Mouse (Mus musculus) kidney, embryonic 16.5 days (tissue): ENCODE measurements around the gene Fgfr2. TPM values are rescaled to one million over a fixed set of nuclear protein-coding genes. Genes with fewer than 3 reads are reported as not detected.
A peak's percentile ranks its signal among the peaks of the same experiment; 100 is the strongest.

Experiments
- ATAC-seq: fragments of 200-750 bp; cut with Nextera tagmentation; 2 replicates; pipeline ENCODE4 v1.8.0; 2017; ENCODE audit warnings: moderate TSS enrichment; ENCODE audit not compliant: low FRiP score, low TSS enrichment
- H3K27ac ChIP-seq: fragments of 300-500 bp; sonication (generic); 2 replicates; pipeline ENCODE4 v1.5.1; 2014; ENCODE audit warnings: low read length
- H3K27me3 ChIP-seq: fragments of 300-500 bp; sonication (generic); 2 replicates; pipeline ENCODE4 v1.6.1; 2014; ENCODE audit warnings: low read length, control low read depth, mixed read lengths; ENCODE audit not compliant: insufficient read depth
- H3K36me3 ChIP-seq: fragments of 300-500 bp; sonication (generic); 2 replicates; pipeline ENCODE4 v1.6.1; 2014; ENCODE audit warnings: low read length, control low read depth, mixed read lengths; ENCODE audit not compliant: insufficient read depth
- H3K4me1 ChIP-seq: fragments of 300-500 bp; sonication (generic); 2 replicates; pipeline ENCODE4 v1.6.1; 2014; ENCODE audit warnings: low read length, control low read depth, mixed read lengths; ENCODE audit not compliant: insufficient read depth
- H3K4me2 ChIP-seq: fragments of 300-500 bp; sonication (generic); replicated peaks from 2 replicates; pipeline ENCODE4 v1.6.1; 2014; ENCODE audit warnings: low read depth, low read length
- H3K4me3 ChIP-seq: fragments of 300-500 bp; sonication (generic); 2 replicates; pipeline ENCODE4 v1.5.1; 2014; ENCODE audit warnings: mild to moderate bottlenecking, low read length
- H3K9ac ChIP-seq: fragments of 300-500 bp; sonication (generic); replicated peaks from 2 replicates; pipeline ENCODE4 v1.6.1; 2014; ENCODE audit warnings: low read length
- H3K9me3 ChIP-seq: fragments of 300-500 bp; sonication (generic); 2 replicates; pipeline ENCODE4 v1.6.1; 2016; ENCODE audit warnings: low read length, control low read depth
- WGBS: fragments of 180-500 bp; shearing (Covaris S2); extraction: QIAGEN DNeasy Blood & Tissue Kit; methylation state at CpG from one replicate; pipeline ENCODE4 v1.1.7; 2014; 5-methylcytosine and 5-hydroxymethylcytosine counted together
- polyA plus RNA-seq: library from polyadenylated mRNA; unstranded; fragments of >200 nt; fragmentation: Nextera tagmentation; extraction: Ambion mirVana; gene quantifications from 2 replicates; pipeline ENCODE4 v1.2.1, GENCODE M21; 2015

Gene Fgfr2
- polyA plus RNA-seq, 1 experiment from 2014 or later: 118 TPM

DNA sequence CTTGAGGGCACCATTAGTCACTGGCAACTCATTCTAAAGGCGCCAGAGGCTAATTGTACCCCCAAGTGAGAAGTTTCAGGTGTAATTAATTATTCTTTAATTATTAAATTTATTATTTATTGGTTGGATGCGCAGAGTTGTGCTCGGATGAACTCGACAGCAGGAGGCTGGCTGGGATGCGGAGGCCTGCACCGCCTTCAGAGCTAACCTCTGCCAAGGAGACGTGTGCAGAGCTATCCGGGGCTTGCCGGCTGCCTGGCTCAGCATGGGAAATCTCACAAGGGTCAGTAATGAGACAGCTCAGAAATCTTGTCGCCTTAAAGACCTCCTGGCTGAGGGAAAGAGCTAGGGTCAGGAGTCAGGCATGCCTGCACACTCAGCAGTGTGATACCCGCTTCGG is 32.5 kb upstream of the Fgfr2 start:
- Histone ChIP-seq H3K4me3 (no peak overlapping the region), H3K4me1 (no peaks in the 10 kb centered on the region; the same call in 1 of the 2 replicates), H3K9ac (no peak overlapping the region), H3K4me2 (no peak overlapping the region), H3K27ac (no peak overlapping the region), H3K9me3 (no peaks in the 10 kb centered on the region), H3K27me3 (no peaks in the 10 kb centered on the region), H3K36me3 (no peaks in the 10 kb centered on the region)
- no peak for ATAC-seq
- WGBS: 71% methylated on average over 12 of the region's 12 CpGs

GRCm38 (mm10) chr7:133154846-133155245 is 31.7 kb upstream of the Fgfr2 start:
- no peak overlapping the region for H3K4me3 ChIP-seq
- no peaks in the 10 kb centered on the region for H3K27me3 ChIP-seq
- H3K4me1 ChIP-seq: no peaks in the 10 kb centered on the region; the same call in 1 of the 2 replicates
- H3K9me3 ChIP-seq: no peaks in the 10 kb centered on the region
- 78% methylated on average over 6 of the region's 6 CpGs for WGBS
- no peak overlapping the region for H3K4me2 ChIP-seq
- no peak overlapping the region for H3K27ac ChIP-seq
- H3K36me3 ChIP-seq: no peaks in the 10 kb centered on the region
- no peak overlapping the region for H3K9ac ChIP-seq
- ATAC-seq: no peak

GRCm38 (mm10) chr7:133139689-133140336 is 16.7 kb upstream of the Fgfr2 start:
- Histone ChIP-seq H3K27me3 (no peaks in the 10 kb centered on the region), H3K9ac (no peak overlapping the region), H3K4me3 (no peak overlapping the region), H3K36me3 (no peaks in the 10 kb centered on the region), H3K27ac (no peak overlapping the region), H3K4me1 (no peaks in the 10 kb centered on the region), H3K4me2 (no peak overlapping the region), H3K9me3 (no peaks in the 10 kb centered on the region)
- ATAC-seq: no peak
- 81% methylated on average over 8 of the region's 8 CpGs for WGBS

GRCm38 (mm10) chr7:133133552-133133951 is 10.4 kb upstream of the Fgfr2 start:
- peaks cover 3% of the 10 kb centered on the region; the same call in 1 of the 2 replicates for H3K9me3 ChIP-seq
- H3K4me3 ChIP-seq: no peak overlapping the region
- WGBS: 83% methylated on average over 5 of the region's 5 CpGs
- H3K36me3 ChIP-seq: no peaks in the 10 kb centered on the region
- no peak for ATAC-seq
- no peak overlapping the region for H3K4me2 ChIP-seq
- no peaks in the 10 kb centered on the region for H3K4me1 ChIP-seq
- no peak overlapping the region for H3K27ac ChIP-seq
- H3K9ac ChIP-seq: no peak overlapping the region
- no peaks in the 10 kb centered on the region for H3K27me3 ChIP-seq

DNA sequence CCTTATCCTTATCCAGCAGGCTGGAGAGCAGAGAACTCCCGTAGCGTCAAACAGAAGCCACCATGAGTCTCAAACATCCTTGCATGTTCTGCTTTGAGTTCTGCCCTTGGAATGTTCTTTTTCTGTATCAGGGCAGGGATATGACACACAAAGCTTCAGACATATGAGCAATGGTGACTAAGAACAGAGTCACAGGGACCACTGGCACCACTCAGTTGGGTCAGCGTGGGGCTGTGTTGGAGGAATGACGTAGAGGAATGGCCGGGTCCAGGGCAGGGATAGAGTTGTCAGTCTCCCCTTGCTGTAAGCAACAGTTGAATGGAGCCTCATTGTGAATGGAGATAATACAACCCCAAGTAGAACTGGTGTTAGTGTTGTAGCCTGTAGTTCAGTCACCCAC is 9.6 kb upstream of the Fgfr2 start:
- no peaks in the 10 kb centered on the region for H3K27me3 ChIP-seq
- H3K4me1 ChIP-seq: no peaks in the 10 kb centered on the region
- H3K9ac ChIP-seq: no peak overlapping the region
- no peak overlapping the region for H3K4me2 ChIP-seq
- H3K9me3 ChIP-seq: peaks cover 3% of the 10 kb centered on the region; the same call in 1 of the 2 replicates
- H3K36me3 ChIP-seq: no peaks in the 10 kb centered on the region
- H3K27ac ChIP-seq: no peak overlapping the region
- ATAC-seq: no peak
- 96% methylated on average over 5 of the region's 5 CpGs for WGBS
- no peak overlapping the region for H3K4me3 ChIP-seq

GRCm38 (mm10) chr7:133124701-133125485 is 1.7 kb upstream of the Fgfr2 start:
- peak overlapping the region; percentile 98 for H3K27ac ChIP-seq
- ATAC-seq: no peak
- no peaks in the 10 kb centered on the region for H3K27me3 ChIP-seq
- peaks cover 3% of the 10 kb centered on the region; the same call in 1 of the 2 replicates for H3K9me3 ChIP-seq
- peak overlapping the region; percentile 99 for H3K9ac ChIP-seq
- peaks cover 23% of the 10 kb centered on the region for H3K4me1 ChIP-seq
- peak overlapping the region; percentile 95 for H3K4me2 ChIP-seq
- WGBS: 12% methylated on average over 34 of the region's 34 CpGs
- no peaks in the 10 kb centered on the region for H3K36me3 ChIP-seq
- H3K4me3 ChIP-seq: peak overlapping the region; percentile 96

- no peaks in the 10 kb centered on the region for H3K36me3 ChIP-seq
- peak; percentile 88 for ATAC-seq
- peak within 1 kb of the TSS; percentile 99 for H3K9ac ChIP-seq
- peaks cover under 1% of the 10 kb centered on the region; the same call in 1 of the 2 replicates for H3K9me3 ChIP-seq
- H3K27ac ChIP-seq: peak within 1 kb of the TSS; percentile 98
- H3K27me3 ChIP-seq: no peaks in the 10 kb centered on the region
- peak within 1 kb of the TSS; percentile 96 for H3K4me3 ChIP-seq
- H3K4me1 ChIP-seq: peaks cover 30% of the 10 kb centered on the region
- peak within 1 kb of the TSS; percentile 95 for H3K4me2 ChIP-seq
- under 1% methylated on average over 59 of the region's 59 CpGs for WGBS
Observed at GRCm38 (mm10) chr7:133123999-133124700, 1.0 kb upstream of the Fgfr2 start, which contains the start of gene Ctbp2. Gene Ctbp2 (minus strand): TSS chr7:133124354.

DNA sequence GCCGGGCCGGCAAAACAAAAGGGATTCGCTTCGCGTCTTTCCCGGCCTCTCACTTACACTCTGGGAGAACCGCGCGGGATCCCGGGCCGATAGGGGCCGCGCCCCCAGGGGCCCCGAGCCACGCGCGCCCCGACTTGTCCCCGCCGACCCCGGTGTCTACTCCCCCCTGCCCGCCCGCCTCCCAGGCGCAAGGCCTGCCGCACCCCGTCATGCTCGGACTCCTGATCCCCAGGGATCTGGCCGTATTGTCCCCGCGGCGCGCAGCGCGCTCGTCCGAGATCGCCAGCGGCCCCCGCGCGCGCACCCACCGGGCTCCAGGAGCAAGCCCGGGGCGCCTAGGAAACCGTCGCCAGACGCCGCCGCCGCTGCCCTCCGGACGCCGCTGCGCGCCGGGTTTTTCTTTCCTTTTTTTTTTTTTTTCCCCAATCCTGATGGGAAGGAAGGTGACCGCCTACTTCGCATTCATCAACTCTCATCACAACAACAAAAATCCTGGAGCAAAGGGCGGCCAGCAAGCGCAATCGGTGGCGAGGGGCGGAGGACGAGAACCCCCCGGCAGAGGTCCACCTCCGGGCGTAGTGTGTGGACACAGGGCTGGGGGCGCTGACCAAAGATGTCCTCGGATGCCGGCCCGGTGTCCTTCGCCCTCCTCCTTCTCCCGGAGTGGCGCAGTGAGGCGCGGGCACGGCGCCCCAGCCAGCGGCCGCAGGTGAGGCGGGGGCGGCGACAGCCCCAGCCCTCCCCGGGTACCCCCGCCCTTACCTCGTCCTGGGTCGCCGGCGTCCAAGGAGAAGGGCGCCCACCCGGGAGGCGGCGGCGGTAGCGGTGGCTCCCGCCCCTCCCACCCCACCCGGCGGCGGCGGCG is 539 bp downstream of the Fgfr2 start:
- ATAC-seq: peak; percentile 40
- no peaks in the 10 kb centered on the region for H3K9me3 ChIP-seq
- H3K27ac ChIP-seq: peak overlapping the region; percentile 98
- peaks cover 44% of the 10 kb centered on the region for H3K4me1 ChIP-seq
- no peaks in the 10 kb centered on the region for H3K36me3 ChIP-seq
- peak overlapping the region; percentile 96 for H3K4me3 ChIP-seq
- H3K27me3 ChIP-seq: no peaks in the 10 kb centered on the region
- WGBS: under 1% methylated on average over 77 of the region's 102 CpGs
- peak overlapping the region; percentile 95 for H3K4me2 ChIP-seq
- H3K9ac ChIP-seq: peak overlapping the region; percentile 99
